Mouse (Mus musculus) Patski (cell line): Measurements from ENCODE around the gene Krt27. TPM values are rescaled to one million over a fixed set of nuclear protein-coding genes. Genes with fewer than 3 reads are reported as not detected.

Experiments
- ATAC-seq: fragments of 100-300 bp; one replicate; pipeline ENCODE4 v1.8.0; 2021
- CTCF ChIA-PET: fragments of 350-600 bp; sonication (Branson Sonifier 250); formaldehyde crosslinking; loops from one replicate; lab custom pipeline; 2022; ENCODE audit warnings: inconsistent platforms; lab: Charles Lee
- POLR2A ChIA-PET: fragments of 350-600 bp; sonication (Branson Sonifier 250); formaldehyde crosslinking; loops from one replicate; lab custom pipeline; 2022; ENCODE audit warnings: antibody characterized with exemption, inconsistent platforms; lab: Charles Lee
- DNase-seq: peaks from one replicate; pipeline ENCODE4 v3.0.0-alpha.2; 2011; ENCODE audit warnings: low read depth, low spot score
- H3K27me3 ChIP-seq: fragments of 371-371 bp; one replicate; pipeline ENCODE4 v1.5.1; 2021
- CTCF ChIP-seq: fragments of 100-300 bp; IDR thresholded peaks from one replicate; pipeline ENCODE4 v1.5.1; 2021
- in situ Hi-C: fragments of 300-500 bp; cut with MboI; formaldehyde crosslinking; loops from 3 replicates; pipeline ENCODE4 v1.11.1; 2018; ENCODE audit warnings: low pct_unique_long_range_greater_than_20kb, mixed read lengths
- polyA plus RNA-seq: library from polyadenylated mRNA; unstranded; gene quantifications from one replicate; pipeline ENCODE4 v1.2.3, GENCODE M21; 2021

The Krt27 gene
- polyA plus RNA-seq, result not detected

DNA sequence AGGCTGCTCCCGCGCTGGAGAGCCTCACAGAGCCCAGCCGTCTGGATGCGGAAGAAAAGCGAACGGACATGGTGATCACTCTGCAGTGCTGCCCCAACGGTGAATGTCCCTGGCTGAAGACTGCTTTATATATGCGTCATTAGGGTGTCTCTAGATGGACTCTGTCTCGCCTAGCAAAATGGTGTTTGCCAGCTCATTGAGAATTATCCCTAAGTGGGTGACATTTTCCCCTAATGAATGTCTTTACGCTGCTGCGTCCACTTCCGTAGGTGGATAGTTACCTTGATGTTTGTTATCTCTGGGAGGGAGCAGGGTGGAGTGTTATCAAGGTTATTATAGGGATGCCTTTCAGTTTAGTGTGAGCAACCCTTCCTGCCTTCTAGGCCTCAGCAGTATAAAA is at the start of gene Krt27:
Gene Krt27 (minus strand): TSS at position 101 of the 400 bp plus-strand sequence.
- CTCF ChIA-PET, result no interaction called here
- H3K27me3 ChIP-seq, result peaks cover 19% of the 10 kb centered on the region
- DNase-seq (no peak), ATAC-seq (no peak)
- POLR2A ChIA-PET, result no interaction called here
- in situ Hi-C loops, result no loop called here
- TF ChIP-seq CTCF, result no peak

DNA sequence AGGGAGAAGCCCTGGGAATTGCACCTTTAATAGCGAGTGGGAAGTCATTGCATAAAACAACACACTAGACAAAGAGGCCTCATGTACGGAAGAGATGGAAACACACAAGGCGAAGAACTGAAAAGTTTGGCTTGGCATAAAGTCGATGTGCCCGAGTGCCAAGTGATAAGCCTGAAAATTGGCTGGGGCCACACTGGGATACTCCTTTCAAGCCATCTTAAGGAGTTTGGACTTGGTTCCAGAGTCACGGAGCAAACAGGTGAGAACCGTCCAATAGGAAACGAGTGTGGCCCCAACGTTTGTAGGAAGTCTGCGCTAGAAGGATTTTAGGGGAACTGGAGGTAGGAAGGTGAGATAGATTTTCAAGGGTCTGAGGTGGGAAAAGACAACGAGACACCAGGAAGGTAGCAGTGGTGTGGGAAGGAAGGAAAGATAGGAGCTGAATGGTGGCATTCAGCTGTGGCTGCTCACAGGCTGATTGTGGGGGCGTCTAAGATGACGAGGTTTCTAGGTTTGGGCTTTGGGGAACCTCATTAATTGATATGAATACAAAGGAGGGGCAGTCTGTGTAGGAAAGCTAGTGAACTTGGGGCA is 49.1 kb upstream of the Krt27 start:
- H3K27me3 ChIP-seq, result peaks cover 33% of the 10 kb centered on the region
- TF ChIP-seq CTCF, result no peak
- CTCF ChIA-PET, result interaction anchor here (1.0 kb wide), 1 partner anchor 894 kb away, joined by 3 read pairs; no protein-coding TSS in a partner anchor
- in situ Hi-C loops, result no loop called here
- no peak for ATAC-seq
- DNase-seq, result no peak
- POLR2A ChIA-PET, result no interaction called here

DNA sequence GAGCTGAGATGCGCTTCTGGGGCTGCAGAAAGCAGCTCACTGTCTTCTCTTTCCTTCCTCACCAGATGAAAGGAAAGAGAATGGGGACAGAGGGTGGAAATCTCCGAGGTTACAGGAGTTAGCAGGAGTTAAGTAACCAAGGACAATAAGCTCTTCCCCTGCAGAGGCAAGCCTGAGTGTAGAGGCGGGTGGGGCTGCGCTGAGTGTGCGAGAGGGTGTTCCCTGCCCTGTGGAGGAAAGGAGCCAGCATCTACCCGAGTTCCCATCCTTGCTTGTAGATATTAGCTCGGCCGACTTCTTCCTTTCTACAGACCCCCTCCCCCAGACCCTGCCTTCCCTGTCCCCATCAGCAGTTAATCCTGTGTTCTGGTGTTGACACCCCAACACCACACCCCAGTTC is 47.9 kb upstream of the Krt27 start:
- CTCF ChIA-PET, result no interaction called here
- ATAC-seq (no peak), DNase-seq (no peak)
- in situ Hi-C loops, result no loop called here
- TF ChIP-seq CTCF, result no peak
- H3K27me3 ChIP-seq, result peaks cover 24% of the 10 kb centered on the region
- POLR2A ChIA-PET, result no interaction called here

DNA sequence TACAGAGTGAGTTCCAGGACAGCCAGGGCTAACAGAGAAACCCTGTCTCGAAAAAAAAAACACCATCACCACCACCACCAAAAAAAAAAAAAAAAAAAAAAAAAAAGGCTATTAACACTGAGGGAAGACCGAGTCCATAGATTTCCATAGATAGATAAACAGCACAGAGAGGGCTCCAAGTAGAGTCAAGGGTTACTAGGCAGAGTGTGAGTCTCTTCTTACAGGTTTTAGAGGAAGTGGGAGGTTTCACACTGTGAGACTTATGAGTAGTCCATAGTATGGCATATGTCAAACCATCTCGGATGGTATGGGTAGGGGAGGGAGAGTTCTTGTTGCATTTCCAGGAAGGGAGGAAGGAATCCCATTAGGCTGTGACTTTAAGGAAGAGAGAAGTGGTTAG is 47.2 kb upstream of the Krt27 start:
- ATAC-seq (no peak), DNase-seq (no peak)
- H3K27me3 ChIP-seq, result peaks cover 21% of the 10 kb centered on the region
- POLR2A ChIA-PET, result no interaction called here
- CTCF ChIA-PET, result no interaction called here
- TF ChIP-seq CTCF, result no peak
- in situ Hi-C loops, result no loop called here

DNA sequence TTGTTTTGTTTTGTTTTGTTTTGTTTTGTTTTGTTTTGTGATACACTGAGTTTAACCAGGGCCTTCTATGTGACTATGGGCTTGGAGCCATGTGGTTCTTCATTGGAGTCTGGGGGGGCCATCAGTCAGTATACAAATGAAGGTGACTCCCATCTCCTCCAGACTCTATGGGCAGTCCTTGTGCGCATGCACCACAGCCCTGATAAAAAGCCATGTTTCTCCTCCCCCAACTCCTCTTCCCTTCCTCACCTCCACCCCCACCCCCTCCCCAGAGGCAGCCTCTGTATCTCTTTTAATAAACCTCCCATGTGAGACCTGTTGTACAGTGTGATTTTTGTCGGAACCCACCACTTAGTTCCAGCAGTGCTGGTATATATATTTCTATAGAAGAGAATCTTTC is 45.8 kb upstream of the Krt27 start:
- in situ Hi-C loops, result no loop called here
- DNase-seq (no peak), ATAC-seq (no peak)
- no peak for TF ChIP-seq CTCF
- POLR2A ChIA-PET, result no interaction called here
- CTCF ChIA-PET, result interaction anchor here (1.3 kb wide), 1 partner anchor 16 kb away, joined by 3 read pairs; no protein-coding TSS in a partner anchor
- peaks cover 12% of the 10 kb centered on the region for H3K27me3 ChIP-seq

DNA sequence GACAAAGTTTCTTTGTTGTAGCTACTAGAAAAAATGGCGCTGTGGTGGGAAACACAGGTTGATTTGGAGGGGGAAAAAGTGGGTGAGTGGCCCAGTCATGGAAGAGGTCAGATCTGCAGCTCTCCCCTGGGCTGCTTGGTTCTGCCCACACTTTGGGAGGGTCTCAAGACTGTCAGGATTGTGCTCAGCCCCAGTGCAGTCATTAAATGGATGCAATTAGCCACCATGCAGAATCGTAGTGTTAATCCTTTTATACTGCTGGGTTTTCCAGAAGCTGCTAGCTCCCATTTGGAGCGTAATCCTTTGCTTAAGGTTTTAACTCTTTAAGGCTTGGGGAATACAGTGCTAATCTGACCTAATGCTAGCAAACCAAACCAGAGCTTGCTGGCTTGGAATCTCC is 45.1 kb upstream of the Krt27 start:
- in situ Hi-C loops, result no loop called here
- TF ChIP-seq CTCF, result no peak
- CTCF ChIA-PET, result interaction anchor here (1.3 kb wide), 1 partner anchor 17 kb away, joined by 3 read pairs; no protein-coding TSS in a partner anchor
- peaks cover 8% of the 10 kb centered on the region for H3K27me3 ChIP-seq
- DNase-seq (no peak), ATAC-seq (no peak)
- POLR2A ChIA-PET, result no interaction called here

DNA sequence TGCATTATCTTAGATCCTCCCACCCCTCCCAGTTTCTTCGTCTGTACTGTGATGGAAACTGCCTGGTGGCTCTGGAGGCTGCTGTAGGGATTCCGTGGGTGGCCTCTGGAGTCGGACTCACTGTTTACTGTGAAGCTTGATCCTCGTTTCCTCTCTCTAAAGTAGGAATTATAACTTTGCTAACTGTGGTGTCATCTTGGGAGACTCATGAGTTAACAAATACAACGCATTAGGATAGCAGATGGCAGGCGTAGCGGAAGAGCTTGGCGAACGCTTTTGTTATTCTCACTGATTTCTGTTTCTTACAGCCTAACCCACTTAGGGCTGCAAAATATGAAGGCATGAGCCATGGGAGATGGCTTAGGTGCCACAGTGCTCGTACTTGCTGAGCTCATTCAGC is 41.6 kb upstream of the Krt27 start:
- DNase-seq, result no peak
- CTCF ChIA-PET, result no interaction called here
- TF ChIP-seq CTCF, result no peak
- POLR2A ChIA-PET, result no interaction called here
- no peaks in the 10 kb centered on the region for H3K27me3 ChIP-seq
- ATAC-seq, result no peak
- in situ Hi-C loops, result no loop called here

DNA sequence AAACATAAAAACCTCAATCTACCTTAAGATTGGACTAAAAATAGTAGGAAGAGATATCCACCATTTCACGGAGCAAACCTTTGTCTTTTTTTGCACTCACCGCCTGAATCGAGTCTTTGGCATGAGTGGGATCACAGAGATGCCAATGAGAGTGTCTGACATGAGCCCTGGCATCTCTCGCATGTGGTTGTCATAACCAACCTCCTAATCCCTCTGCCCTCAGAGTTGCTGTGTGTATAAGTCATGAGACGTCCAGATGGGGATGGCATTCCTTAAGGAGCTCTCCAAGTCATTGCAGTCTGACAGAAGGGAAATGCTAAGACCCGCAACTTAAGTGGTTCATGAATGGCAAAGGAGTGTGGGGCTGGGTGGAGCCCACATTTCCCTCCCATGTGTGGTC is 40.5 kb upstream of the Krt27 start:
- in situ Hi-C loops, result no loop called here
- TF ChIP-seq CTCF, result no peak
- no peak for ATAC-seq
- POLR2A ChIA-PET, result interaction anchor here (1.0 kb wide), 1 partner anchor 10 kb away, joined by 4 read pairs; no protein-coding TSS in a partner anchor
- H3K27me3 ChIP-seq, result no peaks in the 10 kb centered on the region
- no peak for DNase-seq
- CTCF ChIA-PET, result interaction anchor here (2.0 kb wide), 1 partner anchor 14 kb away, joined by 5 read pairs; no protein-coding TSS in a partner anchor

DNA sequence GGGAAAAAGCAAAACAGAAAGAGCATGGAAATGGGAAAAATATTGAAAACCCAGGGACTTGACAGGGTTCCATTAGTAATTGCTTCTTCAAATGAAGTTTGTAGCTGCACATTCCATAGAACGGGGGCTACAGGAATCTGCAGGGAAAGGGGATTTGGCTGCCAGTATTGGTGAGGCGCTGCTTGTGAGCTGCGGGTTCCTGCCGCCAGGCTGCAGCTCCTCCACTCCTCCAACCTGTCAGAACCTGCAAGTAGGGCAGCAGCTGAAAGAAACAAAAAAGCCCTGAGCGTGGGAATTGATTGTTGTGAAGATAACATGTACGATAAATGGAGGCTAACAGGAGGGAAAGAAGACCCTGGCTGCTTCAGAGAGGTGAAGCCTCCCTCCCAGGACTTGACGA is 40.0 kb upstream of the Krt27 start:
- H3K27me3 ChIP-seq, result no peaks in the 10 kb centered on the region
- TF ChIP-seq CTCF, result no peak
- in situ Hi-C loops, result no loop called here
- POLR2A ChIA-PET, result interaction anchor here (1.0 kb wide), 1 partner anchor 10 kb away, joined by 4 read pairs; no protein-coding TSS in a partner anchor
- CTCF ChIA-PET, result interaction anchor here (2.0 kb wide), 1 partner anchor 15 kb away, joined by 5 read pairs; no protein-coding TSS in a partner anchor
- no peak for ATAC-seq
- no peak for DNase-seq

DNA sequence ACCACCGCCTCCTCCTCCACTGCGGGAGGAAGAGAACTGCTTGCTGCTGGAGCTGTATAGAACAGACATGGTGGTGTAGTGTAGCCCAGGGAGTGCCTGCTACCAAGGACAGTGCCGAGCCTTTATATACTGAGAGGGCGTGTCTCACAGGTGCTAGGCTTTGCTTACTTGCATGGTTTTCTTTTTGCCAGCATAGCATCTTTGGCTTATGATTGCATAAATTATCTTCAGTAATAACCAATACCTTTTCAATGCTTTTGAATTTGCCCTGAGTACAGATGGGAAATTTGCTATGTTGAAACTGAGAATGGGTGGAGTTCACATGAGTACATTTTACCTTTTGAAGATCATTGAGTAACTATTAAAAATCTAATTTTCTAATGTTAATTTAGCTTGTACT is 38.4 kb upstream of the Krt27 start, which contains the start of gene Krt10:
Gene Krt10 (minus strand): TSS at position 101 of the 400 bp plus-strand sequence.
- in situ Hi-C loops, result loop anchor here (10.0 kb wide), 1 partner anchor 186 kb away; no protein-coding TSS in a partner anchor
- ChIA-PET POLR2A (no interaction called here), CTCF (interaction anchor here (1.4 kb wide), 1 partner anchor 616 kb away, joined by 3 read pairs; no protein-coding TSS in a partner anchor)
- DNase-seq (no peak), ATAC-seq (no peak)
- no peak for TF ChIP-seq CTCF
- no peaks in the 10 kb centered on the region for H3K27me3 ChIP-seq

DNA sequence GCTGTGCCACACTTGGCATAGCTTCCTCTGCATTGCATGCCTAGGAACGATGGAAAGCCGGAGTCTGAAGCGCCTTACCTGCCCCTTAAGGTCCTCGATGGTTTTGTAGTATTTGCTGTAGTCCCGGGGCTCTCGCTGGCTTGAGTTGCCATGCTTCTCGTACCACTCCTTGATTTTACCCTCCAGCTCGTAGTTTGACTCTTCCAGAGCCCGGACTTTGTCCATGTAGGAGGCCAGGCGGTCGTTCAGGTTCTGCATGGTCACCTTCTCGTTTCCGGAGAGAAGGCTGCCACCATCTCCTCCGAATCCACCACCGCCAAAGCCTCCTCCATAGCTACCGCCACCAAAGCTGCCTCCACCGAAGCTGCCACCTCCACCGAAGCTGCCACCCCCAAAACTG is 37.8 kb upstream of the Krt27 start:
- ChIA-PET POLR2A (no interaction called here), CTCF (interaction anchor here (1.4 kb wide), 1 partner anchor 617 kb away, joined by 3 read pairs; no protein-coding TSS in a partner anchor)
- ATAC-seq (no peak), DNase-seq (no peak)
- in situ Hi-C loops, result loop anchor here (10.0 kb wide), 1 partner anchor 186 kb away; no protein-coding TSS in a partner anchor
- no peaks in the 10 kb centered on the region for H3K27me3 ChIP-seq
- TF ChIP-seq CTCF, result no peak
